Comparison of ENCODE assay signal across 14 mouse cellular contexts in the genomic region with DNA sequence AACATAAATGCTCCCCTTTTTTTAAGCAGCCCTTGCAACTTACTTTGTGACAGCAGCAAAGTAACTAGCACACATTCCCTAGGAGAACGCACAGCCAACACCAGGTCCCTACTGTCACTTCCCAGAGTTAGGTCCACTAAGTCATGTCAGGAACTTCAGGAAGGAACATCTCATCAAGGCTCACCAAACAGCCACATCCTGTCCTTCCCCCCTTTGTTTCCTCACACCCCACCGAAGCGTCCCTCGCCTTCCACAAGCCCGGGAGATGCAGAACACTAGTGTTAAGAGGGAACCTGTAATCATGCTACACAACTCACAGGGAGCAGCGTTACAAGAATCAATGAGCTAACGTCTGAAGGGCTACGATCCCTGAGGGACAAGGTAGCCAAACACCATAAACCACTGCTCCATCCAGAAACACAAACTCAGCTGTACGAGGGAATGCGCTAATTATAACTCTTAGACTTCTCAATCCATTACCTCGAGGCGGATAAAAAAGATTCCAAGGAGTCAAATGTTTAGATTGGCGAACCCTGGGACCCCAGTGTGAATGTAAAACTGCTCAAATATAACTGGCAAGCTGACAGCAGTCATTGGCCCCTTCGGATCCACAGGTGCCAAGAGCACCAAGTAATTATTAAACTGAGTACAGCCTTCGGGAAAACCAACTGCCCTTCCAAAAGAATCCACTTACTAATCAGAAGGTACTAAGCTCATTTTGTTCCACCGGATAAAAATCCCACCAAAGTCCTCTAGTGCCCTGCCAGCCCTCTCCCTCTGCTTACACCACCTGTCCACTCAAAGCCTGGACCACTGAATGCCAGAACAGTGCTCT. TPM values are rescaled to one million over a fixed set of nuclear protein-coding genes. Genes with fewer than 3 reads are reported as not detected.
DNase-seq lines count a peak whose midpoint lies in the region; ATAC-seq and TF ChIP-seq lines count a peak whose summit lies in the region.
"Had no signal": no experiment of that assay in that cellular context is flagged by ENCODE, and none has a peak within 500 bp of the region (broad histone marks: within the 10 kb centered on the region; RNA-seq: fewer than 3 reads in every experiment).

No protein-coding gene starts in this region.

- H3K4me3 ChIP-seq in neural tube, embryonic 13.5 days, result no peak overlapping the region
- H3K4me3 ChIP-seq in limb, embryonic 15.5 days, result no peak overlapping the region
- no peak overlapping the region for H3K4me3 ChIP-seq in thymus, adult 2 months (ENCODE audit: control insufficient read depth, insufficient read depth, low read length)
- H3K4me3 ChIP-seq in hindbrain, embryonic 16.5 days (ENCODE audit: low read length), result no peak overlapping the region
- H3K4me3 ChIP-seq: hindbrain, embryonic 15.5 days; midbrain, embryonic 12.5 days; stomach, embryonic 15.5 days had no signal

- ATAC-seq in neural tube, embryonic 13.5 days (ENCODE audit: low read depth), result no peak
- ATAC-seq in limb, embryonic 15.5 days (ENCODE audit: insufficient number of reproducible peaks, low FRiP score, low TSS enrichment, low read depth), result peak; percentile 80
- no peak for ATAC-seq in megakaryocyte, adult 5-6 weeks (ENCODE audit: poor library complexity, severe bottlenecking)
- no peak for ATAC-seq in hindbrain, embryonic 16.5 days
- ATAC-seq: forebrain, postnatal 0 days had no signal

- no peak overlapping the region for H3K4me2 ChIP-seq in neural tube, embryonic 13.5 days
- H3K4me2 ChIP-seq in limb, embryonic 15.5 days, result peak overlapping the region; percentile 15; the same call in 1 of the 2 replicates
- H3K4me2 ChIP-seq in hindbrain, embryonic 16.5 days (ENCODE audit: low read length), result no peak overlapping the region
- H3K4me2 ChIP-seq: hindbrain, embryonic 15.5 days; midbrain, embryonic 12.5 days; stomach, embryonic 15.5 days had no signal

- no peaks in the 10 kb centered on the region for H3K9me3 ChIP-seq in neural tube, embryonic 13.5 days
- no peaks in the 10 kb centered on the region for H3K9me3 ChIP-seq in limb, embryonic 15.5 days
- H3K9me3 ChIP-seq in hindbrain, embryonic 16.5 days (ENCODE audit: control insufficient read depth, low read length), result no peaks in the 10 kb centered on the region
- H3K9me3 ChIP-seq: hindbrain, embryonic 15.5 days; midbrain, embryonic 12.5 days; stomach, embryonic 15.5 days had no signal

- H3K9ac ChIP-seq in neural tube, embryonic 13.5 days, result no peak overlapping the region
- no peak overlapping the region for H3K9ac ChIP-seq in limb, embryonic 15.5 days
- H3K9ac ChIP-seq in hindbrain, embryonic 16.5 days (ENCODE audit: low read depth, low read length), result no peak overlapping the region
- H3K9ac ChIP-seq: forebrain, postnatal 0 days; hindbrain, embryonic 15.5 days; midbrain, embryonic 12.5 days; stomach, embryonic 15.5 days had no signal

- WGBS in neural tube, embryonic 13.5 days, result 64% methylated on average over 16 of the region's 16 CpGs
- 31% methylated on average over 16 of the region's 16 CpGs for WGBS in limb, embryonic 15.5 days
- 88% methylated on average over 16 of the region's 16 CpGs for WGBS in thymus, adult 2 months
- 74% methylated on average over 16 of the region's 16 CpGs for WGBS in hindbrain, embryonic 16.5 days

- no peaks in the 10 kb centered on the region for H3K27me3 ChIP-seq in neural tube, embryonic 13.5 days
- H3K27me3 ChIP-seq in limb, embryonic 15.5 days, result no peaks in the 10 kb centered on the region
- no peaks in the 10 kb centered on the region for H3K27me3 ChIP-seq in thymus, adult 2 months (ENCODE audit: control insufficient read depth, insufficient read depth, low read length)
- H3K27me3 ChIP-seq in hindbrain, embryonic 16.5 days (replicated peaks; ENCODE audit: control insufficient read depth, insufficient read depth, low read length), result no peaks in the 10 kb centered on the region
- H3K27me3 ChIP-seq: hindbrain, embryonic 15.5 days; midbrain, embryonic 12.5 days; stomach, embryonic 15.5 days had no signal

- H3K27ac ChIP-seq in neural tube, embryonic 13.5 days (replicated peaks), result 0 out of 2 replicates have a peak overlapping the region, but pooled peaks have one; percentile 18
- peak overlapping the region; percentile 19; the same call in 1 of the 2 replicates for H3K27ac ChIP-seq in limb, embryonic 15.5 days
- no peak overlapping the region for H3K27ac ChIP-seq in thymus, adult 2 months (ENCODE audit: control insufficient read depth, insufficient read depth, low read length)
- no peak overlapping the region for H3K27ac ChIP-seq in hindbrain, embryonic 16.5 days (ENCODE audit: low read depth, low read length)
- H3K27ac ChIP-seq: hindbrain, embryonic 15.5 days; midbrain, embryonic 12.5 days; stomach, embryonic 15.5 days had no signal

- no peaks in the 10 kb centered on the region for H3K36me3 ChIP-seq in neural tube, embryonic 13.5 days
- no peaks in the 10 kb centered on the region for H3K36me3 ChIP-seq in limb, embryonic 15.5 days
- H3K36me3 ChIP-seq in thymus, adult 2 months (ENCODE audit: control insufficient read depth, insufficient read depth, low read length), result no peaks in the 10 kb centered on the region
- no peaks in the 10 kb centered on the region for H3K36me3 ChIP-seq in hindbrain, embryonic 16.5 days (ENCODE audit: control insufficient read depth, insufficient read depth, low read length)
- H3K36me3 ChIP-seq: hindbrain, embryonic 15.5 days; midbrain, embryonic 12.5 days; stomach, embryonic 15.5 days had no signal

- no peak for DNase-seq in neural tube, embryonic 10.5 days (ENCODE audit: extremely low spot score, low spot score)
- peak; percentile 28 for DNase-seq in heart, postnatal 4 days
- DNase-seq in thymus, adult 2 months, result no peak
- DNase-seq: adrenal gland, postnatal 10 days; forebrain, postnatal 0 days; gastrocnemius, postnatal 25 days; layer of hippocampus, adult 9-11 months had no signal

- no peak for TF ChIP-seq POLR2A in thymus, adult 2 months (IDR thresholded peaks at IDR 0.05; ENCODE audit: control insufficient read depth, extremely low read depth, insufficient read depth, low read length, poor library complexity)

- peaks cover 59% of the 10 kb centered on the region for H3K4me1 ChIP-seq in neural tube, embryonic 13.5 days (replicated peaks)
- H3K4me1 ChIP-seq in limb, embryonic 15.5 days, result peaks cover 41% of the 10 kb centered on the region
- no peaks in the 10 kb centered on the region for H3K4me1 ChIP-seq in thymus, adult 2 months (replicated peaks; ENCODE audit: control insufficient read depth, insufficient read depth, low read length)
- peaks cover 3% of the 10 kb centered on the region for H3K4me1 ChIP-seq in hindbrain, embryonic 16.5 days (ENCODE audit: control insufficient read depth, insufficient read depth, low read depth, low read length)

- no peak for TF ChIP-seq CTCF in thymus, adult 2 months (IDR thresholded peaks at IDR 0.05; ENCODE audit: borderline replicate concordance, control insufficient read depth, extremely low read depth, insufficient read depth, low read length, poor library complexity)

RNA-seq across cellular contexts. Expression of a gene that starts 22.1 kb away (rescaled TPM):
- 79.3 TPM in 2 replicates for polyA plus RNA-seq in neural tube, embryonic 13.5 days (2015; fragmentation: Nextera tagmentation; extraction: Ambion mirVana)
- total RNA-seq in heart, postnatal 4 days (2021), result 10 to 100 TPM; 60.3 to 64.2 TPM
- 76.1 and 88.9 TPM in 2 replicates for polyA plus RNA-seq in limb, embryonic 15.5 days (2015; fragmentation: Nextera tagmentation; extraction: Ambion mirVana)
- polyA plus RNA-seq in thymus, adult 2 months (2012; rRNA removed), result 2.2 and 3.3 TPM in 2 replicates
- total RNA-seq in megakaryocyte, adult 5-6 weeks (2015), result 0.07 and 1.8 TPM in 2 replicates
- total RNA-seq in megakaryocyte, adult 5-6 weeks (2017), result 1.2 and 1.8 TPM in 2 replicates
- 43.2 and 53.8 TPM in 2 replicates for polyA plus RNA-seq in hindbrain, embryonic 16.5 days (2015; fragmentation: Nextera tagmentation; extraction: Ambion mirVana)

Comparison
In these comparisons a context has a peak if more than half of its experiments do, and no peak if none do; other contexts are left out.
1. H3K27ac ChIP-seq: peak in neural tube, embryonic 13.5 days (single experiment) and limb, embryonic 15.5 days (single experiment); none in thymus, adult 2 months (single experiment) and hindbrain, embryonic 16.5 days (single experiment).
2. RNA of a gene that starts 22.1 kb away (polyA plus RNA-seq): 76.1 to 88.9 TPM in limb, embryonic 15.5 days, 79.3 TPM in neural tube, embryonic 13.5 days and 43.2 to 53.8 TPM in hindbrain, embryonic 16.5 days; 2.2 to 3.3 TPM in thymus, adult 2 months; every median in the first group is over 10 times any median in the second.